15 mouse cellular contexts compared by ENCODE assay signal in the genomic region with DNA sequence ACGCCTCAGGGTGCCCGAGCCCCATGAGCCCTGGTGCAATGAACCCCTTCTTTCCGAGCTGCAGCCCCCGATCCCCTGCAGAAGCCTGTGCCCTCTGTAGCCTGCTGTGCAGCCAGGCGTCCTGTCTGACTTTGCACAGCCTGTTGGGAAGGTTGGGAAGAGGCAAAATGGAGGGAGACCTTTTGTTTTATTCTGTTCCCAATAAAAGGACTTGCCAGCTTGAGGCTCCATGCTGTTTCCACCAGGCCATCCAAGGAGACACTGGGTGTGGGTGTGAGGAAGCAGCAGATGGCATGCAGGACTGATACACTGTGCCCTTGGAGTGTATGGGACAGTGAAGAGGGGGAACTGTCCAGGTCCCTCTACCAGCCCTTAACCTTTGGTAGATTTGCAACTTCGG. TPM values are rescaled to one million over a fixed set of nuclear protein-coding genes. Genes with fewer than 3 reads are reported as not detected.
A peak's percentile ranks its signal among the peaks of the same experiment; 100 is the strongest.
DNase-seq lines count a peak whose midpoint lies in the region; ATAC-seq lines count a peak whose summit lies in the region.
"Had no signal": no experiment of that assay in that cellular context is flagged by ENCODE, and none has a peak within 500 bp of the region (broad histone marks: within the 10 kb centered on the region; RNA-seq: fewer than 3 reads in every experiment).

No protein-coding gene starts in this region.

- no peak for DNase-seq in cerebellum, postnatal 4 days (ENCODE audit: low spot score in 2 of 2)
- peak; percentile 79 for DNase-seq in cerebellum, adult 9-10 months
- peak; percentile 74 to 76 for DNase-seq in cerebellum, postnatal 25 days
- no peak for DNase-seq in lung, postnatal 10 days
- DNase-seq in layer of hippocampus, adult 18-20 months (ENCODE audit: low spot score in 2 of 2): no peak
- DNase-seq in B cell, adult 2 months: no peak
- DNase-seq: adrenal gland, postnatal 10 days; gastrocnemius, postnatal 10 days; heart, adult 18-20 months; heart, postnatal 10 days; heart, postnatal 4 days; kidney, adult 18-20 months had no signal

- peak; percentile 57; the same call in 1 of the 2 replicates for ATAC-seq in cerebellum, adult (ENCODE audit: insufficient number of reproducible peaks, low FRiP score, low TSS enrichment)
- ATAC-seq: forebrain, embryonic 16.5 days; hindbrain, postnatal 0 days had no signal

RNA-seq across cellular contexts. Expression of a gene that starts 22.7 kb away (rescaled TPM):
- 10 to 100 TPM; 64.3 to 64.4 TPM for total RNA-seq in layer of hippocampus, adult 18-20 months (2021)

Comparison
In these comparisons a context has a peak if more than half of its experiments do, and no peak if none do; other contexts are left out.
1. DNase-seq: peak in cerebellum, adult 9-10 months (single experiment) and cerebellum, postnatal 25 days (2 of 2); none in cerebellum, postnatal 4 days (0 of 2), lung, postnatal 10 days (single experiment), layer of hippocampus, adult 18-20 months (0 of 2) and B cell, adult 2 months (0 of 2).